ENCODE assay signal across 8 mouse cellular contexts in genomic region chr7:102222336-102222735, GRCm38 (mm10). TPM values are rescaled to one million over a fixed set of nuclear protein-coding genes. Genes with fewer than 3 reads are reported as not detected.
A peak's percentile ranks its signal among the peaks of the same experiment; 100 is the strongest.
DNase-seq lines count a peak whose midpoint lies in the region; ATAC-seq and TF ChIP-seq lines count a peak whose summit lies in the region.

No protein-coding gene starts in this region.

- no peak for TF ChIP-seq POLR2A in bone marrow, adult 2 months (IDR thresholded peaks at IDR 0.05; ENCODE audit: borderline replicate concordance, control insufficient read depth, low read depth, low read length)

- WGBS in bone marrow, adult 2 months = under 1% methylated on average over 11 of the region's 13 CpGs
- 1% methylated on average over 7 of the region's 13 CpGs for WGBS in forebrain, embryonic 11.5 days
- under 1% methylated on average over 11 of the region's 13 CpGs for WGBS in liver, embryonic 16.5 days (ENCODE audit: insufficient replicate concordance)
- 1% methylated on average over 6 of the region's 13 CpGs for WGBS in neural tube, embryonic 11.5 days

- no peak overlapping the region for H3K27ac ChIP-seq in bone marrow, adult 2 months (ENCODE audit: control insufficient read depth, insufficient read depth, low read depth, low read length, poor library complexity)
- H3K27ac ChIP-seq in forebrain, embryonic 11.5 days (ENCODE audit: low read depth, low read length) = no peak overlapping the region
- H3K27ac ChIP-seq in liver, embryonic 16.5 days (ENCODE audit: low read length) = no peak overlapping the region; the same call in none of the 2 replicates
- no peak overlapping the region for H3K27ac ChIP-seq in neural tube, embryonic 11.5 days (ENCODE audit: low read depth, low read length)

- peak overlapping the region; percentile 78 for H3K4me2 ChIP-seq in forebrain, embryonic 11.5 days (ENCODE audit: low read depth, low read length, severe bottlenecking)
- H3K4me2 ChIP-seq in liver, embryonic 16.5 days (ENCODE audit: low read depth, low read length) = peak overlapping the region; percentile 92
- peak overlapping the region; percentile 87 for H3K4me2 ChIP-seq in neural tube, embryonic 11.5 days (ENCODE audit: low read depth)

- H3K36me3 ChIP-seq in forebrain, embryonic 11.5 days (ENCODE audit: control insufficient read depth, insufficient read depth, low read length) = no peaks in the 10 kb centered on the region
- no peaks in the 10 kb centered on the region for H3K36me3 ChIP-seq in liver, embryonic 16.5 days (ENCODE audit: control insufficient read depth, insufficient read depth)
- no peaks in the 10 kb centered on the region for H3K36me3 ChIP-seq in neural tube, embryonic 11.5 days (ENCODE audit: control insufficient read depth, insufficient read depth, low read length)

- peak overlapping the region; percentile 77 for H3K9ac ChIP-seq in forebrain, embryonic 11.5 days (ENCODE audit: low read length)
- H3K9ac ChIP-seq in liver, embryonic 16.5 days (ENCODE audit: low read depth, low read length) = peak overlapping the region; percentile 69
- no peak overlapping the region for H3K9ac ChIP-seq in neural tube, embryonic 11.5 days (ENCODE audit: low read length)

- DNase-seq in kidney, adult 11 months = peak; percentile 28
- DNase-seq in kidney, adult 18-20 months = no peak
- DNase-seq in forebrain, embryonic 11.5 days (ENCODE audit: low spot score) = peak; percentile 83
- peak; percentile 18 for DNase-seq in hindlimb bud, embryonic 11.5 days (ENCODE audit: extremely low spot score, low read depth, low spot score)
- peak; percentile 68 for DNase-seq in neural tube, embryonic 11.5 days (ENCODE audit: low spot score)
- DNase-seq in right cerebral cortex, adult 2 months (ENCODE audit: low spot score in 2 of 2) = no peak

- no peaks in the 10 kb centered on the region for H3K27me3 ChIP-seq in forebrain, embryonic 11.5 days (ENCODE audit: control insufficient read depth, insufficient read depth, low read length)
- no peaks in the 10 kb centered on the region for H3K27me3 ChIP-seq in liver, embryonic 16.5 days (ENCODE audit: control insufficient read depth, insufficient read depth, low read depth, low read length)
- H3K27me3 ChIP-seq in neural tube, embryonic 11.5 days (ENCODE audit: control insufficient read depth, insufficient read depth, low read length) = no peaks in the 10 kb centered on the region

- H3K4me3 ChIP-seq in bone marrow, adult 2 months (replicated peaks; ENCODE audit: control insufficient read depth, low read depth, low read length) = no peak overlapping the region
- H3K4me3 ChIP-seq in forebrain, embryonic 11.5 days (ENCODE audit: low read depth, low read length) = peak overlapping the region; percentile 64
- H3K4me3 ChIP-seq in liver, embryonic 16.5 days (ENCODE audit: low read depth, low read length) = peak overlapping the region; percentile 71
- H3K4me3 ChIP-seq in neural tube, embryonic 11.5 days (ENCODE audit: low read depth, low read length) = peak overlapping the region; percentile 57

- TF ChIP-seq CTCF in bone marrow, adult 2 months (IDR thresholded peaks at IDR 0.05; ENCODE audit: control insufficient read depth, insufficient read depth, low read length) = peak; percentile 45

- H3K9me3 ChIP-seq in forebrain, embryonic 11.5 days (ENCODE audit: control insufficient read depth, low read length) = no peaks in the 10 kb centered on the region
- no peaks in the 10 kb centered on the region for H3K9me3 ChIP-seq in liver, embryonic 16.5 days (replicated peaks; ENCODE audit: control insufficient read depth, low read length)
- H3K9me3 ChIP-seq in neural tube, embryonic 11.5 days (ENCODE audit: control insufficient read depth, low read length) = no peaks in the 10 kb centered on the region

- peak; percentile 80 for ATAC-seq in forebrain, embryonic 11.5 days (replicated peaks; ENCODE audit: low FRiP score)
- ATAC-seq in liver, embryonic 16.5 days (ENCODE audit: low read depth) = peak; percentile 66
- ATAC-seq in neural tube, embryonic 11.5 days (ENCODE audit: insufficient read depth, low FRiP score, low TSS enrichment) = peak; percentile 79

- no peaks in the 10 kb centered on the region for H3K4me1 ChIP-seq in bone marrow, adult 2 months (ENCODE audit: control insufficient read depth, insufficient read depth, low read length)
- peaks cover 4% of the 10 kb centered on the region; the same call in 1 of the 2 replicates for H3K4me1 ChIP-seq in forebrain, embryonic 11.5 days (replicated peaks; ENCODE audit: control insufficient read depth, insufficient read depth, low read length)
- H3K4me1 ChIP-seq in liver, embryonic 16.5 days (ENCODE audit: control insufficient read depth, low read depth, low read length) = peaks cover 9% of the 10 kb centered on the region
- H3K4me1 ChIP-seq in neural tube, embryonic 11.5 days (ENCODE audit: control insufficient read depth, insufficient read depth, low read length) = no peaks in the 10 kb centered on the region

RNA-seq across cellular contexts. Expression of gene Pgap2, which starts 12.3 kb away (rescaled TPM):
- polyA plus RNA-seq in bone marrow, adult 2 months (2011; ENCODE audit: insufficient read depth, insufficient read length, low replicate concordance, missing spikeins) = 6.9 and 24.4 TPM in 2 replicates
- polyA plus RNA-seq in forebrain, embryonic 11.5 days (2014; fragmentation: Nextera tagmentation; extraction: Ambion mirVana) = 54.5 and 58.8 TPM in 2 replicates
- polyA plus RNA-seq in liver, embryonic 16.5 days (2015; fragmentation: Nextera tagmentation; extraction: Ambion mirVana) = 24.8 and 25.2 TPM in 2 replicates
- polyA plus RNA-seq in neural tube, embryonic 11.5 days (2014; fragmentation: Nextera tagmentation; extraction: Ambion mirVana) = 48.9 and 50.6 TPM in 2 replicates

RNA-seq across cellular contexts. Expression of gene Nup98, which starts 12.4 kb away (rescaled TPM):
- 10.4 and 18.9 TPM in 2 replicates for polyA plus RNA-seq in bone marrow, adult 2 months (2011; ENCODE audit: insufficient read depth, insufficient read length, low replicate concordance, missing spikeins)
- 46.3 and 50.0 TPM in 2 replicates for polyA plus RNA-seq in forebrain, embryonic 11.5 days (2014; fragmentation: Nextera tagmentation; extraction: Ambion mirVana)
- 14.0 and 14.5 TPM in 2 replicates for polyA plus RNA-seq in liver, embryonic 16.5 days (2015; fragmentation: Nextera tagmentation; extraction: Ambion mirVana)
- 44.5 and 45.9 TPM in 2 replicates for polyA plus RNA-seq in neural tube, embryonic 11.5 days (2014; fragmentation: Nextera tagmentation; extraction: Ambion mirVana)

RNA-seq across cellular contexts. Expression of gene Rhog, which starts 33.5 kb away (rescaled TPM):
- polyA plus RNA-seq in bone marrow, adult 2 months (2011; ENCODE audit: insufficient read depth, insufficient read length, low replicate concordance, missing spikeins) = 89.0 and 95.2 TPM in 2 replicates
- 32.2 and 37.2 TPM in 2 replicates for polyA plus RNA-seq in forebrain, embryonic 11.5 days (2014; fragmentation: Nextera tagmentation; extraction: Ambion mirVana)
- polyA plus RNA-seq in liver, embryonic 16.5 days (2015; fragmentation: Nextera tagmentation; extraction: Ambion mirVana) = 49.5 and 56.3 TPM in 2 replicates
- polyA plus RNA-seq in neural tube, embryonic 11.5 days (2014; fragmentation: Nextera tagmentation; extraction: Ambion mirVana) = 35.1 and 38.8 TPM in 2 replicates

RNA-seq across cellular contexts. Expression of gene Stim1, which starts 45.3 kb away (rescaled TPM):
- 12.8 and 24.8 TPM in 2 replicates for polyA plus RNA-seq in bone marrow, adult 2 months (2011; ENCODE audit: insufficient read depth, insufficient read length, low replicate concordance, missing spikeins)
- 12.3 and 14.3 TPM in 2 replicates for polyA plus RNA-seq in forebrain, embryonic 11.5 days (2014; fragmentation: Nextera tagmentation; extraction: Ambion mirVana)
- polyA plus RNA-seq in liver, embryonic 16.5 days (2015; fragmentation: Nextera tagmentation; extraction: Ambion mirVana) = 15.8 and 16.2 TPM in 2 replicates
- 11.0 and 11.2 TPM in 2 replicates for polyA plus RNA-seq in neural tube, embryonic 11.5 days (2014; fragmentation: Nextera tagmentation; extraction: Ambion mirVana)

Comparison
In these comparisons a context has a peak if more than half of its experiments do, and no peak if none do; other contexts are left out.
1. DNase-seq: peak in kidney, adult 11 months (single experiment), forebrain, embryonic 11.5 days (single experiment), hindlimb bud, embryonic 11.5 days (single experiment) and neural tube, embryonic 11.5 days (single experiment); none in kidney, adult 18-20 months (single experiment) and right cerebral cortex, adult 2 months (0 of 2).
2. Peak in every context shown above with its lines, with median percentiles within 50 percentile points of each other: ATAC-seq and H3K4me2 ChIP-seq.